Mouse (Mus musculus) intestine, postnatal 0 days (tissue): ENCODE data around the gene Bbs2. TPM values are rescaled to one million over a fixed set of nuclear protein-coding genes. Genes with fewer than 3 reads are reported as not detected.
A peak's percentile ranks its signal among the peaks of the same experiment; 100 is the strongest.

ENCODE experiments used
- ATAC-seq: fragments of 200-750 bp; cut with Nextera tagmentation; 2 replicates; pipeline ENCODE4 v1.8.0; 2017; ENCODE audit warnings: mild to moderate bottlenecking, moderate TSS enrichment, moderate library complexity
- H3K27ac ChIP-seq: fragments of 300-500 bp; sonication (generic); 2 replicates; pipeline ENCODE4 v1.5.1; 2014; ENCODE audit warnings: mild to moderate bottlenecking, low read depth, low read length, moderate library complexity
- H3K27me3 ChIP-seq: fragments of 300-500 bp; sonication (generic); replicated peaks from 2 replicates; pipeline ENCODE4 v1.6.1; 2014; ENCODE audit warnings: low read length, mixed read lengths; ENCODE audit not compliant: control insufficient read depth, insufficient read depth
- H3K36me3 ChIP-seq: fragments of 300-500 bp; sonication (generic); 2 replicates; pipeline ENCODE4 v1.6.1; 2014; ENCODE audit warnings: mild to moderate bottlenecking, moderate library complexity; ENCODE audit not compliant: control insufficient read depth, insufficient read depth
- H3K4me1 ChIP-seq: fragments of 300-500 bp; sonication (generic); replicated peaks from 2 replicates; pipeline ENCODE4 v1.6.1; 2014; ENCODE audit warnings: antibody characterized with exemption, low read length, mixed read lengths; ENCODE audit not compliant: control insufficient read depth, insufficient read depth
- H3K4me2 ChIP-seq: fragments of 300-500 bp; sonication (generic); replicated peaks from 2 replicates; pipeline ENCODE4 v1.6.1; 2014; ENCODE audit warnings: low read depth, mild to moderate bottlenecking, moderate library complexity
- H3K4me3 ChIP-seq: fragments of 300-500 bp; sonication (generic); 2 replicates; pipeline ENCODE4 v1.5.1; 2014; ENCODE audit warnings: low read depth, low read length
- H3K9ac ChIP-seq: fragments of 300-500 bp; sonication (generic); 2 replicates; pipeline ENCODE4 v1.6.1; 2014; ENCODE audit warnings: mild to moderate bottlenecking, low read depth, low read length
- H3K9me3 ChIP-seq: fragments of 300-500 bp; sonication (generic); 2 replicates; pipeline ENCODE4 v1.6.1; 2016; ENCODE audit warnings: mixed run types; ENCODE audit not compliant: control insufficient read depth
- CTCF ChIP-seq: sonication (generic); IDR thresholded peaks from 2 replicates; pipeline ENCODE4 v1.5.1; 2016; ENCODE audit warnings: low read depth, mild to moderate bottlenecking, control low read depth, antibody characterized with exemption, moderate library complexity
- WGBS: fragments of 180-500 bp; shearing (Covaris S2); extraction: QIAGEN DNeasy Blood & Tissue Kit; methylation state at CpG from one replicate; pipeline ENCODE4 v1.1.7; 2014; 5-methylcytosine and 5-hydroxymethylcytosine counted together
- polyA plus RNA-seq: library from polyadenylated mRNA; unstranded; fragments of >200 nt; fragmentation: Nextera tagmentation; extraction: Ambion mirVana; gene quantifications from 2 replicates; pipeline ENCODE4 v1.2.1, GENCODE M21; 2015

The Bbs2 gene
- polyA plus RNA-seq, 1 experiment from 2014 or later, result 4.6 TPM

GRCm38 (mm10) chr8:94118776-94119430 is 20.2 kb upstream of the Bbs2 start:
- no peak overlapping the region for H3K4me3 ChIP-seq
- ATAC-seq, result no peak
- H3K27ac ChIP-seq, result no peak overlapping the region
- no peak for TF ChIP-seq CTCF
- 20% methylated on average over 6 of the region's 6 CpGs for WGBS
- H3K27me3 ChIP-seq, result no peaks in the 10 kb centered on the region
- no peak overlapping the region for H3K9ac ChIP-seq
- H3K4me2 ChIP-seq, result no peak overlapping the region
- H3K4me1 ChIP-seq, result no peaks in the 10 kb centered on the region
- no peaks in the 10 kb centered on the region for H3K9me3 ChIP-seq
- H3K36me3 ChIP-seq, result no peaks in the 10 kb centered on the region

- H3K4me1 ChIP-seq, result no peaks in the 10 kb centered on the region
- H3K4me2 ChIP-seq, result no peak overlapping the region
- no peak for TF ChIP-seq CTCF
- H3K36me3 ChIP-seq, result no peaks in the 10 kb centered on the region
- H3K9me3 ChIP-seq, result no peaks in the 10 kb centered on the region
- no peak for ATAC-seq
- WGBS, result 75% methylated on average over 2 of the region's 2 CpGs
- H3K9ac ChIP-seq, result no peak overlapping the region
- H3K4me3 ChIP-seq, result no peak overlapping the region
- no peak overlapping the region for H3K27ac ChIP-seq
- H3K27me3 ChIP-seq, result no peaks in the 10 kb centered on the region
Measured at GRCm38 (mm10) chr8:94113972-94114371, 15.2 kb upstream of the Bbs2 start.

- 41% methylated on average over 1 of the region's 1 CpGs for WGBS
- H3K9ac ChIP-seq, result no peak overlapping the region
Measured at GRCm38 (mm10) chr8:94113435-94113834, 14.7 kb upstream of the Bbs2 start.

GRCm38 (mm10) chr8:94110526-94111177 is 11.9 kb upstream of the Bbs2 start:
- no peak overlapping the region for H3K9ac ChIP-seq
- H3K4me2 ChIP-seq, result no peak overlapping the region
- H3K4me3 ChIP-seq, result no peak overlapping the region
- TF ChIP-seq CTCF, result no peak
- no peaks in the 10 kb centered on the region for H3K36me3 ChIP-seq
- no peak overlapping the region for H3K27ac ChIP-seq
- no peak for ATAC-seq
- H3K27me3 ChIP-seq, result no peaks in the 10 kb centered on the region
- WGBS, result 54% methylated on average over 6 of the region's 6 CpGs
- H3K9me3 ChIP-seq, result no peaks in the 10 kb centered on the region
- H3K4me1 ChIP-seq, result no peaks in the 10 kb centered on the region

More at GRCm38 (mm10) chr8:94113435-94113834, 14.7 kb upstream of the Bbs2 start:
- H3K27ac ChIP-seq, result no peak overlapping the region
- no peak for TF ChIP-seq CTCF
- no peak overlapping the region for H3K4me2 ChIP-seq
- H3K9me3 ChIP-seq, result no peaks in the 10 kb centered on the region
- no peaks in the 10 kb centered on the region for H3K36me3 ChIP-seq
- no peak overlapping the region for H3K4me3 ChIP-seq
- no peaks in the 10 kb centered on the region for H3K27me3 ChIP-seq
- H3K4me1 ChIP-seq, result no peaks in the 10 kb centered on the region
- no peak for ATAC-seq

- Histone ChIP-seq H3K9ac (no peak overlapping the region), H3K27me3 (no peaks in the 10 kb centered on the region), H3K27ac (no peak overlapping the region), H3K9me3 (no peaks in the 10 kb centered on the region), H3K4me1 (no peaks in the 10 kb centered on the region), H3K4me3 (no peak overlapping the region), H3K36me3 (no peaks in the 10 kb centered on the region), H3K4me2 (no peak overlapping the region)
- ATAC-seq, result no peak
- WGBS, result 73% methylated on average over 5 of the region's 5 CpGs
- TF ChIP-seq CTCF, result peak; percentile 44
Measured at GRCm38 (mm10) chr8:94109835-94110234, 11.1 kb upstream of the Bbs2 start.

- H3K9me3 ChIP-seq, result no peaks in the 10 kb centered on the region
- TF ChIP-seq CTCF, result no peak
- H3K4me3 ChIP-seq, result no peak overlapping the region
- no peak overlapping the region for H3K9ac ChIP-seq
- H3K36me3 ChIP-seq, result no peaks in the 10 kb centered on the region
- WGBS, result 83% methylated on average over 6 of the region's 6 CpGs
- H3K27me3 ChIP-seq, result no peaks in the 10 kb centered on the region
- no peak overlapping the region for H3K4me2 ChIP-seq
- no peak overlapping the region for H3K27ac ChIP-seq
- no peaks in the 10 kb centered on the region for H3K4me1 ChIP-seq
- ATAC-seq, result no peak
Measured at GRCm38 (mm10) chr8:94109396-94109795, 10.7 kb upstream of the Bbs2 start.
